Mouse (Mus musculus) bone marrow, adult 2 months (tissue): Measurements from ENCODE around the gene Gm11127. TPM values are rescaled to one million over a fixed set of nuclear protein-coding genes. Genes with fewer than 3 reads are reported as not detected.
"Not testable (repeated sequence)": the region's sequence is repeated elsewhere in the genome, so short reads cannot be mapped to it uniquely, and the experiment has no call there.

Experiments
- H3K27ac ChIP-seq: fragments of 200-500 bp; 2 replicates; pipeline ENCODE4 v1.5.1; 2012; ENCODE audit warnings: low read depth, mild to moderate bottlenecking, control low read depth, inconsistent platforms, low read length; ENCODE audit not compliant: control insufficient read depth, poor library complexity, insufficient read depth
- H3K4me1 ChIP-seq: fragments of 200-500 bp; 2 replicates; pipeline ENCODE4 v1.6.1; 2011; ENCODE audit warnings: low read length; ENCODE audit not compliant: control insufficient read depth, insufficient read depth
- H3K4me3 ChIP-seq: fragments of 200-500 bp; replicated peaks from 2 replicates; pipeline ENCODE3; 2011; ENCODE audit warnings: mild to moderate bottlenecking, low read depth, low read length, control low read depth; ENCODE audit not compliant: control insufficient read depth
- CTCF ChIP-seq: fragments of 200-500 bp; IDR thresholded peaks from 2 replicates; pipeline ENCODE4 v1.5.1; 2011; ENCODE audit warnings: low read length, control low read depth; ENCODE audit not compliant: control insufficient read depth, insufficient read depth
- POLR2A ChIP-seq: fragments of 200-500 bp; IDR thresholded peaks from 2 replicates; pipeline ENCODE4 v1.6.1; 2011; ENCODE audit warnings: low read depth, mild to moderate bottlenecking, control low read depth, low read length, borderline replicate concordance; ENCODE audit not compliant: control insufficient read depth
- WGBS: fragments of 180-500 bp; shearing (Covaris S2); methylation state at CpG from one replicate; pipeline ENCODE4 v1.1.7; 2018; 5-methylcytosine and 5-hydroxymethylcytosine counted together
- polyA plus RNA-seq: library from polyadenylated mRNA; stranded (reverse); fragments of >200 nt; gene quantifications from 2 replicates; pipeline ENCODE4 v1.2.4, GENCODE M21; 2011; ENCODE audit warnings: low replicate concordance; ENCODE audit not compliant: missing spikeins, insufficient read depth, insufficient read length

The Gm11127 gene
- polyA plus RNA-seq, result not detected in 2 replicates

GRCm38 (mm10) chr17:36058362-36058761, at the start of gene Gm11127:
Gene Gm11127 (minus strand): TSS chr17:36058371.
- WGBS, result 58% methylated on average over 1 of the region's 1 CpGs

GRCm38 (mm10) chr17:36102091-36102490, 43.9 kb upstream of the Gm11127 start:
- WGBS, result 85% methylated on average over 12 of the region's 12 CpGs
- not testable (repeated sequence) for H3K4me3 ChIP-seq, H3K4me1 ChIP-seq

More at GRCm38 (mm10) chr17:36058362-36058761, at the start of gene Gm11127:
- not testable (repeated sequence) for H3K4me1 ChIP-seq, H3K27ac ChIP-seq, H3K4me3 ChIP-seq

GRCm38 (mm10) chr17:36099603-36100002, 41.4 kb upstream of the Gm11127 start:
- not testable (repeated sequence) for H3K27ac ChIP-seq, H3K4me1 ChIP-seq, H3K4me3 ChIP-seq
- 74% methylated on average over 2 of the region's 2 CpGs for WGBS

More at GRCm38 (mm10) chr17:36102091-36102490, 43.9 kb upstream of the Gm11127 start:
- H3K27ac ChIP-seq, result not testable (repeated sequence)

DNA sequence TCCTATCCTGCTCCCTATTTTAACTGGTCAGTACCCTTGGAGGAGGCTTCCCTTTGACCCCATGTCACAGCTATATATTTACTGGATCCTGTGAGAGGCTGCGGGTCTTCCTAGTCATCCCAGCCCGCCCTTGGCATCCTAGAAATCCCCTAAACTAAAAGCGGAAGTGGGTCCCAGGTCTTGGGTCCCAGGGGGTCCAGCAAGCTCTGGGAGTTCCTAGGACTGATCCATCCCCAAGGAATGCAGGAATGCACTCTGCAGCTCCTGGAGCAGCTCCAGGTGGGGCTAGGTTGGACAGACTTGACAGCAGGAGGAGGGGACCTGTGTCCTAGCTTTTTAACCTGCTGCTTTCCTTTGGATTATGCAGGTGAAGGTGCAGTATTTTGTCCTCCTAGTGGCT, 35.8 kb upstream of the Gm11127 start:
- WGBS, result 47% methylated on average over 3 of the region's 3 CpGs
- no peak overlapping the region for H3K4me3 ChIP-seq
- TF ChIP-seq POLR2A, result no peak
- TF ChIP-seq CTCF, result no peak
- H3K4me1 ChIP-seq, result no peaks in the 10 kb centered on the region
- H3K27ac ChIP-seq, result no peak overlapping the region

- not testable (repeated sequence) for H3K4me1 ChIP-seq, H3K4me3 ChIP-seq, H3K27ac ChIP-seq
These were observed 34.3 kb upstream of the Gm11127 start for GRCm38 (mm10) chr17:36092520-36092919.

- WGBS, result no CpG with 5 or more reads among the region's 2 CpGs
- not testable (repeated sequence) for H3K4me1 ChIP-seq, H3K27ac ChIP-seq, H3K4me3 ChIP-seq
These were observed 33.8 kb upstream of the Gm11127 start for GRCm38 (mm10) chr17:36091933-36092332.

- 62% methylated on average over 1 of the region's 1 CpGs for WGBS
These were observed 27.8 kb upstream of the Gm11127 start for GRCm38 (mm10) chr17:36085976-36086375.

GRCm38 (mm10) chr17:36083870-36084451, 25.8 kb upstream of the Gm11127 start:
- WGBS, result under 1% methylated on average over 42 of the region's 42 CpGs
- no peaks in the 10 kb centered on the region for H3K4me1 ChIP-seq
- TF ChIP-seq CTCF (no peak), POLR2A (no peak)

More at GRCm38 (mm10) chr17:36085976-36086375, 27.8 kb upstream of the Gm11127 start:
- not testable (repeated sequence) for H3K4me1 ChIP-seq, H3K4me3 ChIP-seq, H3K27ac ChIP-seq

GRCm38 (mm10) chr17:36083266-36083869, 25.2 kb upstream of the Gm11127 start:
- WGBS, result 1% methylated on average over 46 of the region's 46 CpGs
- H3K4me1 ChIP-seq, result no peaks in the 10 kb centered on the region

More at GRCm38 (mm10) chr17:36083870-36084451, 25.8 kb upstream of the Gm11127 start:
- Histone ChIP-seq H3K27ac (no peak overlapping the region; the same call in 1 of the 2 replicates), H3K4me3 (peak overlapping the region; percentile 89)

GRCm38 (mm10) chr17:36082519-36083232, 24.5 kb upstream of the Gm11127 start:
- not testable (repeated sequence) for H3K4me1 ChIP-seq, H3K27ac ChIP-seq, H3K4me3 ChIP-seq
- 35% methylated on average over 6 of the region's 6 CpGs for WGBS

More at GRCm38 (mm10) chr17:36083266-36083869, 25.2 kb upstream of the Gm11127 start:
- peak overlapping the region; percentile 89 for H3K4me3 ChIP-seq
- no peak overlapping the region for H3K27ac ChIP-seq
- no peak for TF ChIP-seq POLR2A
- TF ChIP-seq CTCF, result no peak

DNA sequence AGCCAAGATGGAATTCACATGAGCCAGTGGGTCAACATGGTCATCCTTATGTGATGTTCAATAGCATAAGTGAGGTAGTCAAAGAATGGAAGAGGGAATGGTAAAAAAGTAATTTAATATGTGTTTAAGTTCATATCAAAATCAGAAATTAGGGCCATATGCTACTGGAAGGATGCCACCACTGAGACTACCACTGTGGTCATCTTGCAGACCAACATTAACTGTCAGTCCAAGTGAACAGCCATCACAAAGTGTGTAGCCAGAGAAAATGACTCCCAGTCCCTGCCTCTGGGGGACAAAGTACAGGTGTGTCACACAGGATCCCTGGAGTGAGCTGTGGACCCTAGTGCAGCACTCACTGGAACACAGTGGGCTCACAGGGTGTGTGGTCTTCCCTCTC, 23.7 kb upstream of the Gm11127 start:
- H3K27ac ChIP-seq, H3K4me1 ChIP-seq, H3K4me3 ChIP-seq: not testable (repeated sequence)
